Mouse (Mus musculus) cerebellum, adult 2 months (tissue): ENCODE results near the gene Iqsec2.

Experiments
- CTCF ChIP-seq: fragments of 200-500 bp; IDR thresholded peaks from 2 replicates; pipeline ENCODE4 v1.5.1; 2011; ENCODE audit warnings: low read depth, mild to moderate bottlenecking, control low read depth, low read length, moderate library complexity, borderline replicate concordance; ENCODE audit not compliant: insufficient read depth
- POLR2A ChIP-seq: fragments of 200-500 bp; IDR thresholded peaks from 2 replicates; pipeline ENCODE4 v1.6.1; 2011; ENCODE audit warnings: low read length, control low read depth, borderline replicate concordance; ENCODE audit not compliant: insufficient read depth

DNA sequence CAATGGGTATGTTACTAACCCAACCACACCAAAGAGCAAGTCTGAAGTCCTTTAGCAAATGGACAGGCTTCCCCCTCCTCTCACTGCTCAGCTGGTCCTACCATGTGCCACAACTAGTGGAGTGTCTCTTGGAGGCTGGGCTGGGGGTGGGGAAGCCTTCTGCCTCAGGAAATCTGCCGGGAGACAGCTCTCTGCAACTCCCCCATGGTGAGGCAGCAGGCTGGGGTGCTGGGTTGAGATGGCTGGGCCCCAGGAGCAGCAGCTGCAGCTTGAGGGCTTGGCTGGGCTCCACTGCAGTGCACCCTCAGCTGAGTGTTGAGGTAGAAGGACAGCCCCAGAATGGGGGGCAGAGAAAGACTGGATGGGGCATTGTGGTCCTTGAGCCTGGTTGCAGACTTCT is 2.1 kb downstream of the Iqsec2 start:
- TF ChIP-seq CTCF (no peak), POLR2A (peak; percentile 23; the same call in 1 of the 2 replicates)
